Mouse (Mus musculus): ENCODE measurements around the gene Tmem135. TPM values are rescaled to one million over a fixed set of nuclear protein-coding genes. Genes with fewer than 3 reads are reported as not detected.

Gene Tmem135
- total and polyA plus RNA-seq, 3 experiments = 23.1 to 108 (median 25.1) TPM

DNA sequence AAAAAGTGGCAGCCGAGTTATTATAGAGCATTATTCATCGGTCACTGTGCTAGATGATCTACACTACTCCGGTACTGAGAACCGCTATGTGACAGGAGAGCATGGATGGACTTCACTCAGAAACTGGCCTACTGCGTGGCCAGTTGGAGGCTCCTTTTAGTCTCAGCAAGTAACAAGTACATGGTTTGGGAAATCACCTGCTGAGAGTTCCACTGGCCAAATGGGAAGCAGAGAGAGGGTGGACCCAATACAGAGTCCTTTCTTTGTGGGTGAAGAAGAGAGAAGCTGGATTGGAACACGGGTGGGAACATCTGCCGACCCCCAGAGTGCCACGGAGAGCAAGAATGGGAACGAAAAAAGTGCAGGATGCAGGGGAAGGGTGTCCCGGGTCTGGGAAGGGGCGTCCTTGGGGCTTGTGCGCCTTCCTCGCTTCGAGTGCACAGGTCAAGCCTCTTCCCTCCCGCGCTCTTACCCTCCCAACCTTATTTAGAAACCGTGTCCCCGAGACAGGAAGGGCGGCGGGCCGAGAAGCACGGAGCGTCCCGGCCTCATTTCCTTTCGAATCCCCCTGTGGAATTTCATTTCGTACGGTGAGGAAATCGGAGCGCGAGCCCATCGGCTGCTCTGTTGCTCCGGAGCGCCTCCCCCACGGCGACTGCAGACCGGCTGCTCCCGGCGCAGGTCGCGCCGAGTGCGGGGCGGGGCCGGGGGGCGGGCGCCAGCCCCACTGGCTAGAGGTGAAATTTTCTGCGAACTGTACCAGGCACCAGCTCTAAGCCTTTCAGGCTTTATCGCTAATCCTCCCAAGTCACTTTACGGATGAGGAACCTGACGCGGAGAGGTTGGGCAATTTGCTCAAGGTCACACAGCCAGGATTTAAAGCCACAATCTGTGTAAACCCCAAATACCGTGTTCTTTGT lies 709 bp downstream of the Tmem135 start:
- peaks cover 27% of the 10 kb centered on the region for H3K27me3 ChIP-seq (ENCODE audit: insufficient read depth, low read length)
- TF ChIP-seq TAL1 (conservative IDR thresholded peaks at IDR 0.05; ENCODE audit: low read depth, low read length) (no peak), CTCF (IDR thresholded peaks at IDR 0.05; ENCODE audit: low read depth, low read length) (no peak), GATA1 (IDR thresholded peaks at IDR 0.05; ENCODE audit: borderline replicate concordance, low read length) (no peak), POLR2AphosphoS5 (IDR thresholded peaks at IDR 0.05; ENCODE audit: insufficient replicate concordance, low read depth, low read length) (no peak), GATA2 (IDR thresholded peaks at IDR 0.05; ENCODE audit: borderline replicate concordance, low read depth, low read length) (no peak)
- no peaks in the 10 kb centered on the region for H3K9me3 ChIP-seq (replicated peaks)
- ATAC-seq (ENCODE audit: extremely low read depth, insufficient number of reproducible peaks, low FRiP score, poor library complexity, severe bottlenecking) (no peak), DNase-seq (ENCODE audit: low spot score) (no peak)
- peaks cover 9% of the 10 kb centered on the region for H3K4me1 ChIP-seq (ENCODE audit: insufficient read depth, low read depth, low read length)
- peak overlapping the region; percentile 54; the same call in 1 of the 2 replicates for H3K4me3 ChIP-seq (ENCODE audit: low read depth, low read length)
- no peaks in the 10 kb centered on the region for H3K36me3 ChIP-seq (replicated peaks)

DNA sequence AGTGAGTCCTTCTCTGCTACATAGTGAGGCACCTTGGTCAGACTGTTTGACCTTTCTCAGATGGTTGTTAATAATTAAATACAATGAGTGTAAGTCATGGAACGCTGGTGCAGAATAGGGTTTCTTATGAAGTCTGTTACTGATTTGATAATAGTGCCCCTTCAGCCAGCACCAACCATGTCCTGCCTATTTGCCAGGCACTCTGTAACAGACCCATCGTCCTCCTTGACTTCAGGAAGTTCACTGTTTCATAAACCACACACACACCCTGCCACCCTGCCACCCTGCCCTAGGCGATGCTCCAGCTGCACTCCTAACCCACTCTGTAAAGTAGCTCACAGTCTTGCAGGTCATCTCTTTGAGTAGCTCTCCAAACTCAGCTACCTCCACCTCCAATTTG lies 2.1 kb downstream of the Tmem135 start:
- no peaks in the 10 kb centered on the region for H3K9me3 ChIP-seq (replicated peaks)
- H3K4me1 ChIP-seq (ENCODE audit: insufficient read depth, low read depth, low read length) = peaks cover 9% of the 10 kb centered on the region

DNA sequence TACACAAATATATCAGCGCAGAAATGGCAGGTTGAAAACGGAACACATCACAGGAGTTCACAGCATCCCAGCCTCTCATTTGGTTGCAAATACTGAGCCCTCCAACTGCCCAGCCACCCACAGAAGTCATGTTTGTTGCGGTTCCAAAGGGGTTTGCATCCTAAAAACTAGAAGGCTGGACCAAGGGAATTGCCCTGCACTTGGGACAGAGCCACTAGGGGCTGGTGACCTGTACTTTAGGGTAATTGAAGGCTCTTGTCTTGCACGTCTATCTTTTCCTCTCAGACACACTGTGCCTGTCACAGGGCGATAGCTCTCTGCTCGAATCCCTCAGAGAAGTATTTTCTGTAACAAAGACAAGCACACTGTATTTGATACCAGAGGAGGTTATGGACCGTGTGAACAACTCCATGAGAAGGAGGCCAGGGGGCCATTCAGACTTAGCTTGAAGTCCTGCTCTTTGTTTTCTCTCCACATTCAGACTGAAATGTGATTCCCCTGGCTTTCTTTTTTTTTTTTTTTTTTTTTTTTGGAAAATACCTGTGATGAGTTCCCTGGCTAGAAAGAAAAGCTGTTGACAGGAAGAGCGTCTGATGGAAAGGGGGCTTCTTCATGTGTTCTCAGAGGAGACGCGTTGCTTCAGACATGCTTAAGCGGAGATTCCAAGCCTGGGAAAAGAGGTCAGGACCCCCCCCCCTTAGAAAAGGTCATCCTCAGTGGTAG lies 2.7 kb downstream of the Tmem135 start:
- Histone ChIP-seq H3K4me3 (ENCODE audit: low read depth, low read length) (no peak overlapping the region), H3K27me3 (ENCODE audit: insufficient read depth, low read length) (peaks cover 27% of the 10 kb centered on the region), H3K9me3 (replicated peaks) (no peaks in the 10 kb centered on the region), H3K36me3 (replicated peaks) (no peaks in the 10 kb centered on the region), H3K4me1 (ENCODE audit: insufficient read depth, low read depth, low read length) (peaks cover 9% of the 10 kb centered on the region)
- DNase-seq (ENCODE audit: low spot score) (no peak), ATAC-seq (ENCODE audit: extremely low read depth, insufficient number of reproducible peaks, low FRiP score, poor library complexity, severe bottlenecking) (no peak)
- TF ChIP-seq TAL1 (conservative IDR thresholded peaks at IDR 0.05; ENCODE audit: low read depth, low read length) (no peak), POLR2AphosphoS5 (IDR thresholded peaks at IDR 0.05; ENCODE audit: insufficient replicate concordance, low read depth, low read length) (no peak), GATA2 (IDR thresholded peaks at IDR 0.05; ENCODE audit: borderline replicate concordance, low read depth, low read length) (no peak), GATA1 (IDR thresholded peaks at IDR 0.05; ENCODE audit: borderline replicate concordance, low read length) (no peak), CTCF (IDR thresholded peaks at IDR 0.05; ENCODE audit: low read depth, low read length) (no peak)

More for the DNA sequence above, 2.1 kb downstream of the Tmem135 start:
- no peak overlapping the region for H3K4me3 ChIP-seq (ENCODE audit: low read depth, low read length)
- DNase-seq (ENCODE audit: low spot score) (no peak), ATAC-seq (ENCODE audit: extremely low read depth, insufficient number of reproducible peaks, low FRiP score, poor library complexity, severe bottlenecking) (no peak)
- peaks cover 27% of the 10 kb centered on the region for H3K27me3 ChIP-seq (ENCODE audit: insufficient read depth, low read length)
- TF ChIP-seq TAL1 (conservative IDR thresholded peaks at IDR 0.05; ENCODE audit: low read depth, low read length) = no peak
- no peak for TF ChIP-seq GATA2 (IDR thresholded peaks at IDR 0.05; ENCODE audit: borderline replicate concordance, low read depth, low read length)
- no peak for TF ChIP-seq GATA1 (IDR thresholded peaks at IDR 0.05; ENCODE audit: borderline replicate concordance, low read length)
- no peak for TF ChIP-seq CTCF (IDR thresholded peaks at IDR 0.05; ENCODE audit: low read depth, low read length)
- TF ChIP-seq POLR2AphosphoS5 (IDR thresholded peaks at IDR 0.05; ENCODE audit: insufficient replicate concordance, low read depth, low read length) = no peak
- H3K36me3 ChIP-seq (replicated peaks) = no peaks in the 10 kb centered on the region

DNA sequence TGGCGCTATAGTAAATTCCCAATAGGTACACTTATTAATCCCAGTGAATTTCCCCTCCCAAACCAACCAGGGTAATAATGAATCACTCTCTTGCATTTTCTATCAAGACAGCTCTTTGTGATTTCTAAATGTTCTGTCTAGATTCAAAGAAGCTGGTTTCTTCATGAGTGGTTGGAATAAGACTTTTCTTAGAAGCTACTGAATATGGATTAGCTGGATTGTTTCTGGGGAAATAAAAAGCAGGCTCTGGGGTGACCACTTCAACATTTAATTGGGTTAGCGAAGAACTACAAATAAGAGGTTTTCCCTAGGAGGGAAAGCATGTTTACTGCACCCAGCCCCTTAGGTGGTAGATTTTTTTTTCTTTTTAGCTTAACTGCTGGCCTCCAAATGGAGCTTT lies 3.3 kb downstream of the Tmem135 start:
- H3K9me3 ChIP-seq (replicated peaks) = no peaks in the 10 kb centered on the region
- ATAC-seq (ENCODE audit: extremely low read depth, insufficient number of reproducible peaks, low FRiP score, poor library complexity, severe bottlenecking) (no peak), DNase-seq (ENCODE audit: low spot score) (no peak)
- no peak overlapping the region for H3K4me3 ChIP-seq (ENCODE audit: low read depth, low read length)
- peaks cover 27% of the 10 kb centered on the region for H3K27me3 ChIP-seq (ENCODE audit: insufficient read depth, low read length)
- no peak for TF ChIP-seq GATA2 (IDR thresholded peaks at IDR 0.05; ENCODE audit: borderline replicate concordance, low read depth, low read length)
- no peak for TF ChIP-seq POLR2AphosphoS5 (IDR thresholded peaks at IDR 0.05; ENCODE audit: insufficient replicate concordance, low read depth, low read length)
- no peak for TF ChIP-seq GATA1 (IDR thresholded peaks at IDR 0.05; ENCODE audit: borderline replicate concordance, low read length)
- TF ChIP-seq TAL1 (conservative IDR thresholded peaks at IDR 0.05; ENCODE audit: low read depth, low read length) = no peak
- no peak for TF ChIP-seq CTCF (IDR thresholded peaks at IDR 0.05; ENCODE audit: low read depth, low read length)
- H3K4me1 ChIP-seq (ENCODE audit: insufficient read depth, low read depth, low read length) = peaks cover 9% of the 10 kb centered on the region
- no peaks in the 10 kb centered on the region for H3K36me3 ChIP-seq (replicated peaks)

DNA sequence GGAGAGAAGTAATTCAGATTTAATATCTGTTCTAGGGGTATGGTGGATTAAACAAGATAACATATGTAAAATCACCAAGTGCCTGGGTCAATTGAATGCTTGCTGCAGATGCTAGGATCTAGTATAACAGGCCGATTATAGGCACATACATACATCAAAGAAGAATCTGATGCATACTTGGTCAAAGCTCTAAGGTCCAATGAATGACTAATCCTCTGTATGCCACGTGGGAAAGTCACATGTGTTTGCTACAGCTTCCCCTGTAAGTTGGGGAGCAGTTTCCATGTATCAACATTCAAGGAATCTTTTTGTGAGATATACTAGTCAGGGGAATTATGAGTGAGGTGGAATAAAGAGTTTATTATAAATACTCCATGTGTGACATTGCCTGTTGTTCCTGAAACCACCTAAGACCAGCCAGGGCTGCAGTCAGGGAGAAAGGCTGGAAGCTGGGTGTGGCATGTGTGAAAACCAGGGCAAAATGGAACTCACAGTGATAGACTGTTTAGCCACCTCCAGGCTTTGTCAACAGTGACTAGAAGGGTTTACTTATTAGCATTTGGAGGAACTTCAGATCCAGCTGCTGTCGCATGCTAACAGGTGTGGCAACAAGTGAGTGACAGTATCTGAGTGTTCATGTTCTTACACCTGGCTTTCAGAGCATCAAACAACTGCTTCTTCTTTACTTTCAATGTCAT lies 6.0 kb downstream of the Tmem135 start:
- peaks cover 4% of the 10 kb centered on the region; the same call in 1 of the 2 replicates for H3K27me3 ChIP-seq (ENCODE audit: insufficient read depth, low read length)
- no peak overlapping the region for H3K4me3 ChIP-seq (ENCODE audit: low read depth, low read length)
- TF ChIP-seq TAL1 (conservative IDR thresholded peaks at IDR 0.05; ENCODE audit: low read depth, low read length) = no peak
- no peak for TF ChIP-seq POLR2AphosphoS5 (IDR thresholded peaks at IDR 0.05; ENCODE audit: insufficient replicate concordance, low read depth, low read length)
- no peak for TF ChIP-seq GATA2 (IDR thresholded peaks at IDR 0.05; ENCODE audit: borderline replicate concordance, low read depth, low read length)
- no peak for TF ChIP-seq CTCF (IDR thresholded peaks at IDR 0.05; ENCODE audit: low read depth, low read length)
- no peak for TF ChIP-seq GATA1 (IDR thresholded peaks at IDR 0.05; ENCODE audit: borderline replicate concordance, low read length)
- no peaks in the 10 kb centered on the region for H3K9me3 ChIP-seq (replicated peaks)
- DNase-seq (ENCODE audit: low spot score) (no peak), ATAC-seq (ENCODE audit: extremely low read depth, insufficient number of reproducible peaks, low FRiP score, poor library complexity, severe bottlenecking) (no peak)
- no peaks in the 10 kb centered on the region for H3K4me1 ChIP-seq (ENCODE audit: insufficient read depth, low read depth, low read length)
- no peaks in the 10 kb centered on the region for H3K36me3 ChIP-seq (replicated peaks)

Data from G1E (cell line).